Mouse (Mus musculus) ZHBTc4 (cell line): ENCODE results near the gene Ust.

Source experiments
- DNase-seq: peaks from one replicate; pipeline ENCODE4 v3.0.0-alpha.2; 2011; ENCODE audit warnings: low read depth, low spot score

The Ust gene

GRCm38 (mm10) chr10:8518141-8519013 is at the start of gene Ust:
Gene Ust, minus strand, starts transcription at chr10:8518825.
- peak; percentile 94 for DNase-seq

- DNase-seq = no peak
Measured at GRCm38 (mm10) chr10:8561366-8561765, 42.7 kb upstream of the Ust start.

- peak; percentile 85 for DNase-seq
Measured at GRCm38 (mm10) chr10:8559566-8559965, 40.9 kb upstream of the Ust start.

- DNase-seq = peak; percentile 83
Measured at GRCm38 (mm10) chr10:8552239-8552638, 33.6 kb upstream of the Ust start.

- peak; percentile 59 for DNase-seq
Measured at GRCm38 (mm10) chr10:8551601-8552000, 33.0 kb upstream of the Ust start.

GRCm38 (mm10) chr10:8541514-8541913 is 22.9 kb upstream of the Ust start:
- no peak for DNase-seq

GRCm38 (mm10) chr10:8535445-8535844 is 16.8 kb upstream of the Ust start:
- no peak for DNase-seq

GRCm38 (mm10) chr10:8531651-8532050 is 13.0 kb upstream of the Ust start:
- no peak for DNase-seq

- peak; percentile 18 for DNase-seq
Measured at GRCm38 (mm10) chr10:8530505-8531051, 12.0 kb upstream of the Ust start.

GRCm38 (mm10) chr10:8529173-8529572 is 10.5 kb upstream of the Ust start:
- peak; percentile 84 for DNase-seq

GRCm38 (mm10) chr10:8525354-8525753 is 6.7 kb upstream of the Ust start:
- no peak for DNase-seq

GRCm38 (mm10) chr10:8521536-8521935 is 2.9 kb upstream of the Ust start:
- DNase-seq = no peak

- no peak for DNase-seq
Measured at GRCm38 (mm10) chr10:8520766-8521395, 2.3 kb upstream of the Ust start.

GRCm38 (mm10) chr10:8519014-8519491 is 428 bp upstream of the Ust start:
- DNase-seq = no peak

- no peak for DNase-seq
Measured at GRCm38 (mm10) chr10:8517591-8518140, 959 bp downstream of the Ust start.

GRCm38 (mm10) chr10:8516916-8517524 is 1.6 kb downstream of the Ust start:
- DNase-seq = peak; percentile 38

GRCm38 (mm10) chr10:8513690-8514089 is 4.9 kb downstream of the Ust start:
- no peak for DNase-seq

GRCm38 (mm10) chr10:8512222-8512621 is 6.4 kb downstream of the Ust start:
- DNase-seq = no peak

GRCm38 (mm10) chr10:8511760-8512159 is 6.9 kb downstream of the Ust start:
- no peak for DNase-seq

GRCm38 (mm10) chr10:8506247-8506573 is 12.4 kb downstream of the Ust start:
- no peak for DNase-seq

GRCm38 (mm10) chr10:8505346-8506246 is 13.0 kb downstream of the Ust start:
- DNase-seq = no peak
